Comparison of ENCODE assay signal across 11 mouse cellular contexts in the genomic region with DNA sequence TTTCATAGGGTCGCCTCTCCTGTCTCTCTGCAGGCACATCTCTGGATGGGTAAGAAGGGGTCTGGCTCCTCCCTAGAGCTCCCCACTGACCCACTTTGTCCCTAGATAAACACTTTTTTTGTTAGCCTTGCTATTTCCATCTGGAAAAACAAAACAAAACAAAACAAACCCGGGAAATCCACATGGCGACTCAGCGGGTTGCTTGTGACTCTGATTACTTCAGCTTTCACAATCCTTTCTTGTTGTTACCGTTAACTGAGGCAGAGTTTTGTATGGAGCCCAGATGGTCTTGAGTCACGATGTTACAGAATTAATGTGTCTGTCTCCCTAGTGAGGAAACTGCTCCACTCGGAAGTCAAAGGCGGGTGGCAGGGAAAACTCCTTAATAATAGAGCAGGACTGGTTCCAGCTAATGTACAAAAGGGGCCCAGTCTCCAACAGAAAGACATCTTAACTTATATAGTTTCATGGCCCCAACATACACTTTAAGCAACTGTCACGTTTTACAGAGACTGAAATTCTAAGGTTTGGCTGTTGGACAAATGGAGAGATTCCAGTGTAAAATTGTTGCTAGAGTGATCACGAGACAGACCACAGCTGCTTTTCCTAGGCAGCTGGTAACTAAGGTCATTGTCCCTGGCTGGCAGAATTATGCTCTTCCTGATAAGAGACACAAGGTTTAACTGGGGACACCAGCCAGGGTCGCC. TPM values are rescaled to one million over a fixed set of nuclear protein-coding genes. Genes with fewer than 3 reads are reported as not detected.
A peak's percentile ranks its signal among the peaks of the same experiment; 100 is the strongest.
DNase-seq lines count a peak whose midpoint lies in the region; ATAC-seq and TF ChIP-seq lines count a peak whose summit lies in the region.
"Had no signal": no experiment of that assay in that cellular context is flagged by ENCODE, and none has a peak within 500 bp of the region (broad histone marks: within the 10 kb centered on the region; RNA-seq: fewer than 3 reads in every experiment).

No protein-coding gene starts in this region.

- H3K27ac ChIP-seq in gastrocnemius, adult 2 months, result peak overlapping the region; percentile 58
- H3K27ac ChIP-seq: heart, embryonic 13.5 days had no signal

- no peak for TF ChIP-seq CTCF in gastrocnemius, adult 2 months (IDR thresholded peaks at IDR 0.05)

- ATAC-seq in cerebellum, adult (ENCODE audit: insufficient number of reproducible peaks, low FRiP score, low TSS enrichment), result no peak
- no peak for ATAC-seq in activated CD4-positive, CD25-positive, alpha-beta regulatory T cell, adult 4 months

- DNase-seq in gastrocnemius, adult 2 months, result no peak
- no peak for DNase-seq in gastrocnemius, postnatal 14 days
- DNase-seq in 3T3-L1 (ENCODE audit: low read depth, low spot score), result peak; percentile 76
- DNase-seq in brain, adult 2 months (ENCODE audit: low read depth, low spot score), result peak; percentile 78
- DNase-seq in kidney, postnatal 10 days, result peak; percentile 62
- no peak for DNase-seq in spleen, adult 18-20 months
- DNase-seq: cerebellum, postnatal 10 days had no signal

- intact Hi-C loops in gastrocnemius, adult 2 months (cut with DNase I), result no loop called here
- intact Hi-C loops in gastrocnemius, postnatal 14 days (cut with DNase I; ENCODE audit: low total_unique reads), result no loop called here

- no peak overlapping the region; the same call in 1 of the 2 replicates for H3K4me3 ChIP-seq in gastrocnemius, adult 2 months
- H3K4me3 ChIP-seq: heart, embryonic 13.5 days had no signal

RNA-seq across cellular contexts. Expression of a gene that starts 1.4 kb away (rescaled TPM):
- total RNA-seq in gastrocnemius, adult 2 months (2021), result not detected
- not detected for total RNA-seq in gastrocnemius, postnatal 14 days (2021)
- polyA plus RNA-seq in activated CD4-positive, CD25-positive, alpha-beta regulatory T cell, adult 4 months (2017; shearing (Covaris generic)), result 1 to 10 TPM in 1 of 2 experiments, not detected in 1; 3.5 TPM
- total RNA-seq: left cerebral cortex, postnatal 14 days had no signal

RNA-seq across cellular contexts. Expression of a gene that starts 3.7 kb away (rescaled TPM):
- not detected for total RNA-seq in gastrocnemius, adult 2 months (2021)
- not detected for total RNA-seq in gastrocnemius, postnatal 14 days (2021)
- not detected for polyA plus RNA-seq in activated CD4-positive, CD25-positive, alpha-beta regulatory T cell, adult 4 months (2017; shearing (Covaris generic))
- total RNA-seq: left cerebral cortex, postnatal 14 days had no signal

RNA-seq across cellular contexts. Expression of a gene that starts 7.9 kb away (rescaled TPM):
- total RNA-seq in gastrocnemius, adult 2 months (2021), result 1 to 10 TPM; 2.5 to 2.8 TPM
- total RNA-seq in gastrocnemius, postnatal 14 days (2021), result 1 to 10 TPM; 3.5 to 4.8 TPM
- polyA plus RNA-seq in activated CD4-positive, CD25-positive, alpha-beta regulatory T cell, adult 4 months (2017; shearing (Covaris generic)), result 1 to 10 TPM; 2.5 to 9.1 TPM

RNA-seq across cellular contexts. Expression of a gene that starts 10.1 kb away (rescaled TPM):
- not detected for total RNA-seq in gastrocnemius, adult 2 months (2021)
- not detected for total RNA-seq in gastrocnemius, postnatal 14 days (2021)
- polyA plus RNA-seq in activated CD4-positive, CD25-positive, alpha-beta regulatory T cell, adult 4 months (2017; shearing (Covaris generic)), result under 1 TPM; 0.27 to 0.41 TPM
- total RNA-seq: left cerebral cortex, postnatal 14 days had no signal
- polyA plus RNA-seq: heart, embryonic 13.5 days had no signal

RNA-seq across cellular contexts. Expression of a gene that starts 11.3 kb away (rescaled TPM):
- 1,000 to 10,000 TPM; 1,469 to 1,586 TPM for total RNA-seq in gastrocnemius, adult 2 months (2021)
- total RNA-seq in gastrocnemius, postnatal 14 days (2021), result 1,000 to 10,000 TPM in 1 of 2 experiments, 100 to 1,000 TPM in 1; 861 to 1,001 TPM
- 10 to 100 TPM; 13.1 to 20.1 TPM for polyA plus RNA-seq in activated CD4-positive, CD25-positive, alpha-beta regulatory T cell, adult 4 months (2017; shearing (Covaris generic))

Comparison
In these comparisons a context has a peak if more than half of its experiments do, and no peak if none do; other contexts are left out.
1. DNase-seq: peak in 3T3-L1 (single experiment), brain, adult 2 months (single experiment) and kidney, postnatal 10 days (single experiment); none in gastrocnemius, adult 2 months (single experiment), gastrocnemius, postnatal 14 days (single experiment) and spleen, adult 18-20 months (0 of 2).